Mouse (Mus musculus) E14TG2a.4 (cell line): Measurements from ENCODE around the gene Sept9.

Experiments used
- H3K27me3 ChIP-seq: 2 replicates; pipeline ENCODE4 v1.6.1; 2014; ENCODE audit warnings: low read length, control low read depth; ENCODE audit not compliant: insufficient read depth
- H3K36me3 ChIP-seq: 2 replicates; pipeline ENCODE4 v1.6.1; 2014; ENCODE audit warnings: low read length, control low read depth; ENCODE audit not compliant: insufficient read depth
- H3K4me1 ChIP-seq: replicated peaks from 2 replicates; pipeline ENCODE4 v1.6.1; 2014; ENCODE audit warnings: low read depth, low read length, control low read depth
- H3K4me3 ChIP-seq: replicated peaks from 2 replicates; pipeline ENCODE4 v1.5.1; 2014; ENCODE audit warnings: mild to moderate bottlenecking, low read length
- H3K9me3 ChIP-seq: 2 replicates; pipeline ENCODE4 v1.6.1; 2014; ENCODE audit warnings: low read length, control low read depth
- CTCF ChIP-seq: conservative IDR thresholded peaks from 2 replicates; pipeline ENCODE4 v1.5.1; 2014; ENCODE audit warnings: low read length
- NANOG ChIP-seq: IDR thresholded peaks from 2 replicates; pipeline ENCODE4 v1.6.1; 2014; ENCODE audit warnings: borderline replicate concordance, low read length, mixed read lengths
- POU5F1 ChIP-seq: IDR thresholded peaks from 2 replicates; pipeline ENCODE4 v1.6.1; 2014; ENCODE audit warnings: low read length, borderline replicate concordance

Gene Sept9

GRCm38 (mm10) chr11:117265270-117265980 is 66.0 kb downstream of the Sept9 start:
- TF ChIP-seq CTCF (0 out of 2 replicates have a peak, but pooled peaks have one; percentile 5), NANOG (no peak), POU5F1 (no peak)
- peak overlapping the region; percentile 86 for H3K4me3 ChIP-seq
- H3K9me3 ChIP-seq: no peaks in the 10 kb centered on the region
- H3K4me1 ChIP-seq: peaks cover 67% of the 10 kb centered on the region
- H3K27me3 ChIP-seq: peaks cover 33% of the 10 kb centered on the region
- no peaks in the 10 kb centered on the region for H3K36me3 ChIP-seq

DNA sequence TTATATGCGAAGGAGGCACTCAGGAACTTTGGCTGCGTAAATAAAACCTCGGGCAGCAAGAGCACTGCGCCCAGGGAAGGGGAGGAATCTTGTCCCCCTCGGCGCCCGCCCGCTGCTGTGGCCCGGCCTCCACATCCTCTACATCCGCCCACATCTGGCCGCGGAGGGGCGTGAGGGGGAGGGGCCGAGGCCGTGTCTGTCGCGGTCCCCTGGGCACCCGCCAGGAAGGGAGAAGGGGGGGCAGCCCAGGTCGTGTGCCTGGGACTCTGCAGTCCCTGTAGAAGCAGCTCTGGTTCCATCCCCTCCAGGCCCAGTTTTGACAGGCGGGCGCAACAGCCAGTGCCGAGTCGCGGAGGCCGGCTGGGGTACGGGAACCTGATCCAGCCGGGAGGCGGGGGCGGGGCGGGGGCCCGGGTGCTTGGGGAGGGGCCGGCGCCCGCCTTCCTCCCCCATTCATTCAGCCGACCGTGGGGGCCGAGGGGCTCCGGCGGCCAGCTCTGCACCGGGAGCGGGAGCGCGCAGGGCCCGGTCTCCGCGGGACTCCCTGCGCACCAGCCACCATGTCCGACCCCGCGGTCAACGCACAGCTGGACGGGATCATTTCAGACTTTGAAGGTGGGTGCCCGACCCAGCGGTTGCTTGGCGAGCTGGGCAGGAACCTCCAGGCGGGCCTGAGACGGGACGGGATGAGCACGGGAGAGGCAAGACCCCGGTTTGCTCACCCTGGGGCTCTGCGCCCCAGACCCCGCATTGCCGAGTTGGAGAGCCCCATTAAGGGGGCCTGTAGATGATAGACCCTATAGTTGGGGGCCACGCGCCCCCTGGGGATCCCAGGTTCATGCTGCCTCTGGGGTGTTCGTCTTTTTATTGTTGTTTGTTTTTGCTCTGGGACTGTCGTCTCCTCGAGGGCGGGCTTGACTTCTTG is 66.8 kb downstream of the Sept9 start:
- peak overlapping the region; percentile 86 for H3K4me3 ChIP-seq
- peaks cover 68% of the 10 kb centered on the region for H3K4me1 ChIP-seq
- H3K27me3 ChIP-seq: peaks cover 36% of the 10 kb centered on the region
- no peak for TF ChIP-seq POU5F1
- TF ChIP-seq CTCF: no peak
- no peak for TF ChIP-seq NANOG
- no peaks in the 10 kb centered on the region for H3K9me3 ChIP-seq
- no peaks in the 10 kb centered on the region for H3K36me3 ChIP-seq

GRCm38 (mm10) chr11:117266906-117267721 is 67.7 kb downstream of the Sept9 start:
- no peak for TF ChIP-seq CTCF
- TF ChIP-seq POU5F1: no peak
- TF ChIP-seq NANOG: no peak
- no peaks in the 10 kb centered on the region for H3K9me3 ChIP-seq
- peaks cover 73% of the 10 kb centered on the region for H3K4me1 ChIP-seq
- peak overlapping the region; percentile 86 for H3K4me3 ChIP-seq
- H3K36me3 ChIP-seq: peaks cover 6% of the 10 kb centered on the region
- H3K27me3 ChIP-seq: peaks cover 39% of the 10 kb centered on the region

- H3K9me3 ChIP-seq: no peaks in the 10 kb centered on the region
- H3K27me3 ChIP-seq: peaks cover 39% of the 10 kb centered on the region
- H3K36me3 ChIP-seq: peaks cover 6% of the 10 kb centered on the region
- H3K4me3 ChIP-seq: no peak overlapping the region
- no peak for TF ChIP-seq CTCF
- TF ChIP-seq NANOG: no peak
- TF ChIP-seq POU5F1: no peak
- H3K4me1 ChIP-seq: peaks cover 80% of the 10 kb centered on the region
Observed at GRCm38 (mm10) chr11:117267828-117268227, 68.4 kb downstream of the Sept9 start.

GRCm38 (mm10) chr11:117268304-117268956 is 69.0 kb downstream of the Sept9 start:
- Histone ChIP-seq H3K27me3 (peaks cover 39% of the 10 kb centered on the region), H3K36me3 (peaks cover 6% of the 10 kb centered on the region), H3K9me3 (no peaks in the 10 kb centered on the region), H3K4me3 (no peak overlapping the region), H3K4me1 (peaks cover 80% of the 10 kb centered on the region)
- TF ChIP-seq CTCF (no peak), POU5F1 (no peak)

DNA sequence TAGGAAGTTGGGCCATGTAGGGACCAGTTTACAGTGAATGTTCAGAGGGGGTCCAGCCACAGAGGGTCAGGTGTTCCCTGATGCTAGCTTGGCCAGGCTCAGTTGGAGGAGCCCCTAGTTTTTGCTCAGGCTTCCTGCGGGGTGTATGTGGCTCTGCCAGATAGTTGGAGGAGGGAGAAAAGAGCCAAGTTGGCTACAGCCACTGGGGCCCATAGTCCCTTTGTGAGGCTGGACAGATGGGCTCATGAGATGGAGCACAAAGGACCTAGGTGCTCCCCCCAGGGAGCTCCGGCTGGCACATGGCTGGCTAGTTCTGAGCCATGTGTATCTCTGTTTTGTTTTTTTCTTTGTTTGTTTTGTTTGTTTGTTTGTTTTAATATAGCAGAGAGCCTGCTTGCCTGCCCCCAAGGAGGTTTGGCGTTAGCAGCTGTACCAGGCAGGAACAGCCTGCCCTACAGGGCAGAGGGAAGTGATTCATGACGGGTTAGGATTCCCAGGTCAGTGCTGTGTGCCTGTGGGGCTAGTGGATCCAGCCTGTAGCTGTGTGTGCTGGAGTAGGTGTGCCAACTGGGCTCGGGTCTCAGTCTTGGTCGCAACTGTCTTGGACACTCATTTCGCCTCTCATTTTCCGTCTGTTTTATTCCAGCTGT is 69.7 kb downstream of the Sept9 start:
- TF ChIP-seq NANOG: no peak
- TF ChIP-seq CTCF: no peak
- peaks cover 80% of the 10 kb centered on the region for H3K4me1 ChIP-seq
- peaks cover 39% of the 10 kb centered on the region for H3K27me3 ChIP-seq
- no peak overlapping the region for H3K4me3 ChIP-seq
- no peaks in the 10 kb centered on the region for H3K9me3 ChIP-seq
- H3K36me3 ChIP-seq: peaks cover 6% of the 10 kb centered on the region

- H3K4me3 ChIP-seq: no peak overlapping the region
- H3K4me1 ChIP-seq: peaks cover 78% of the 10 kb centered on the region
- TF ChIP-seq POU5F1 (no peak), NANOG (no peak), CTCF (no peak)
- peaks cover 6% of the 10 kb centered on the region for H3K36me3 ChIP-seq
- no peaks in the 10 kb centered on the region for H3K9me3 ChIP-seq
- peaks cover 38% of the 10 kb centered on the region for H3K27me3 ChIP-seq
Observed at GRCm38 (mm10) chr11:117269946-117270345, 70.5 kb downstream of the Sept9 start.
